Mouse (Mus musculus) olfactory bulb, adult 2 months (tissue): ENCODE results near the gene Trp53rkb.

Experiments
- CTCF ChIP-seq: fragments of 200-500 bp; IDR thresholded peaks from 2 replicates; pipeline ENCODE4 v1.5.1; 2012; ENCODE audit warnings: low read depth, mild to moderate bottlenecking, low read length, moderate library complexity; ENCODE audit not compliant: insufficient read depth
- POLR2A ChIP-seq: fragments of 200-500 bp; IDR thresholded peaks from 2 replicates; pipeline ENCODE4 v1.6.1; 2012; ENCODE audit warnings: mild to moderate bottlenecking, low read depth, low read length, moderate library complexity; ENCODE audit not compliant: insufficient read depth

DNA sequence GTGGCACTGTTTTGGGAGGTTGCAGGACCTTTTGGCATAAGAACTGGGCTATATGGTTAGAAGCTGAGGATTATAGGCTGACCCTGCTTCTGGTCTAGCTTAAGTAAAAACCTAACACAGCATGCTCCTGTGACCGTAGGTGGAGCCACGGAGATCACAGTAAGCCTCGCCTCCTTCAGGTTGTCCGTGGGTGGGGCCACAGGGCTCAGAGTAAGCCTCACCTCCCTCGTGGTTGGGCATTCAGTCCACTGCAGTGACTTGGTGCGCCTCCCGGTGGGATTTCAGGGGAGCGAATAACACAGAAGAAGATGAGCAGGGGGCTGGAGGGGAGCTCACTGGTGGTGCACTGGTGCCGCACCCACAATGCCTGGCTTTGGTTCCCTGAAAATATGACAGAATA lies 24.7 kb upstream of the Trp53rkb start:
- no peak for TF ChIP-seq POLR2A
- no peak for TF ChIP-seq CTCF
